Mouse (Mus musculus) cerebellum, postnatal 36 days (tissue): Measurements from ENCODE around the gene Gm9758.
"Not testable (repeated sequence)": the region's sequence is repeated elsewhere in the genome, so short reads cannot be mapped to it uniquely, and the experiment has no call there.

Experiments
- DNase-seq, 2 experiments: peaks; one replicate each; pipeline ENCODE4 v3.0.0; 2021 to 2022; ENCODE audit warnings: mixed read lengths in 2 of 2

The Gm9758 gene

DNA sequence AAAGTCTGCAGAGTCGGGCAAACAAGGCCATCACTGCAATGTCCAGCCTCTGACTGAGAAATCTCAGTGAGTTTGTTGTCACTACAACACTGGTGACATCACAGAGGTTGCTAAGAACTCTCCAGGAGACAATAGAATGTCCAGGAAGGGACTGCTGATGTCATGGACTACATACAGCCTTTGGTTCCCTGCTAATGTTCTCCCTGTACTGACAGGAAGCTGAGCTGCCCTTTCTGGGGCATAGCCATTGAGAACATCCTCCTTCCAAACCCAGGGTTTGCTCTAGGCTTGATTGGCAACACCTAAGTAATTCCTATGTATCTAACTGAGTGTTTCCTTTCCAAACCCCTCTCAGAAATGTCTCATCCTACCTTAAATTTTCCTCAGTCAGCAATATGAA lies at the start of gene Gm9758:
Gene Gm9758, minus strand, starts transcription at position 101 of the 400 bp plus-strand sequence.
- DNase-seq: not testable (repeated sequence)

DNA sequence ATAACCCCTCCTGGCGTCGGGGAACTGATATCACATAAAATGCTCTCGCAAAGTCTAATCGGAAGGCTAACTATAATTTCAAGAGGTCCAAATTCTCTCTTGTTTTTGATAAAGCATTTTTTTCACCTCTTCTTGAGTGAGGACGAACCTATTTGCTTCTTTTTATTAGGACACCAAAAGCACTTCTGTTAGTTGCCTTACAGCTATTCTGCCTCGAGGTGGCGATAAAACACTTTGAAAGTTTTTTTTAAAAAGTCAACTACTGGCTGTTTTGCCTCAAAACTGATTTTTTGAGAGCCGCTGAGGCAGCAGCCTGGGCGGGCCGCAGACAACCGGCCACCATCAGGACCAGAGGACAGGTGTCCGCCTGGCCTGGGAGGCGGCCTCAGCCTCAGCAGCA lies 49.1 kb upstream of the Gm9758 start:
- DNase-seq: not testable (repeated sequence)

DNA sequence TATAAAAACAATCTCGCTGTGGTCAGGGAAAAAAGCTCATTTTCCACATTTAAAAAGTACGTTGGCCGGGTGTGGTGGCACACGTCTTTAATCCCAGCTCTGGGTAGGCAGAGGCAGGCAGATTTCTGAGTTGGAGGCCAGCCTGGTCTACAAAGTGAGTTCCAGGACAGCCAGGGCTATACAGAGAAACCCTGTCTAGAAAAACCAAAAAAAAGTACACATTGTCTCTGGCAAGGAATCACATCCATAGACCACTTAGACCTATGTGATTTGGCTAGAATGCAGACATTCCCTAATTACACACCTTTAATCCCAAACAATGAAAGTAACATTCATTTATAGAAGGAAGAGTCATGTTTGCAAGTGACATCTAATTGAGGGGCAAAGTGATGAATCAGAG lies 46.8 kb upstream of the Gm9758 start:
- DNase-seq: not testable (repeated sequence)

DNA sequence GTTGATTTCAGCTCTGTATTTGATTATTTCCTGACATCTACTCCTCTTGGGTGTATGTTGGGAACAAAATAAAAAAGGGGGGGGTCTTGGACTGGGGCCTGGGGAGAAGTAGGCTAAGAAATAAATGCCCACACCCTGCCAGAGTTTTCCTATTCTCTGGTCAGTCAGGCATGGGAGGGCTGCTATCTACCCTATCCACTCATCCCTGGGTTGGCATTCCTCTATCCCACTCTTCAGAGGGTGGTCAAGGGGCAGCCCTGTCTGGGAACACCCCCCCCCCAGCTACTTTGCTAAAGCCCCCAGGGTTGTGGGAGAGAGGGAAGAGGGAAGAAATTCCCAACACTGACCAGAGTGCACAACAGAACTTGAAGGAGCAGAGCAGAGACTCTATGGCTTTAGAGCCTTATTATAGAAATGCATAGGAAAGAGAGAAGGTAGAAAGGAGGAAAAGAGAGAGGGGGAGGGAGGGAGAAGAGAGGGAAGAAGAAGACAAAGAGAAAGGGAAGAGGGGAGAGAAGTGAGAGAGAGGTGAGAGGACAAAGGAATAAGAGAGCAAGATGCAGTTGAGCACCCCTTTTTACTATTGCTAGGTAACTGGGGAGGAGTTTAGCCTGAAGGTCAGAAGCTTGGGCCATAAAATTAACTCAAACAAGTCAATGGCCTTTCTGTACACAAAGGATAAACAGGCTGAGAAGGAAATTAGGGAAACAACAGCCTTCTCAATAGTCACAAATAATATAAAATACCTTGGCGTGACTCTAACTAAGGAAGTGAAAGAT lies 41.4 kb upstream of the Gm9758 start:
- DNase-seq: not testable (repeated sequence)

DNA sequence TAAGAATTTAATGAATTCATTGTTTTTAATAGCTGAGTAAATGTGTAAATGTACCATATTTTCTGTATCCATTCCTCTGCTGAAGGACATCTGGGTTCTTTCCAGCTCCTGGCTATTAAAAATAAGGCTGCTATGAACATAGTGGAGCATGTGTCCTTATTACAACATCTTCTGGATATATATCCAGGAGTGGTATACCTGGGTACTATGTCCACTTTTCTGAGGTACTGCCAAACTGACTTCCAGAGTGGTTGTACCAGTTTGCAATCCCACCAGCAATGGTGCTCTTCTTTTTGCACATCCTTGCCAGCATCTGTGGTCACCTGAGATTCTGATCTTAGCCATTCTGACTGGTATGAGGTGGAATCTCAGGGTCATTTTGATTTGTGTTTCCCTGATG lies 38.9 kb upstream of the Gm9758 start:
- not testable (repeated sequence) for DNase-seq

DNA sequence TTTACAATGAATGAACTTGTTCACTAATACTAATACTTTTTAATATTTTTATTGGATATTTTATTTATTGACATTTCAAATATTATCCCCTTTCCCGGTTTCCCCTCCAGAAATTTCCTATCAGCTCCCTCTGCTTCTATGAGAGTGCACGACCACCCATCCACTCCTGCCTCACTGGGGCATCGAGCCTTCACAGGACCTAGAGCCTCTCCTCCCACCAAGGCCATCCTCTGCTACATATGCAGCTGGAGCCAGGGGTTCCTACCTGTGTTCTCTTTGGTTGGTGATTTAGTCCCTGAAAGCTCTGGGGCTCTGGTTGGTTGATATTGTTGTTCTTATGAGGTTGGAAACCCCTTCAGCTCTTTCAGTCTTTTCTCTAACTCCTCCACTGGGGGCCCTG lies 38.0 kb upstream of the Gm9758 start:
- DNase-seq: not testable (repeated sequence)

DNA sequence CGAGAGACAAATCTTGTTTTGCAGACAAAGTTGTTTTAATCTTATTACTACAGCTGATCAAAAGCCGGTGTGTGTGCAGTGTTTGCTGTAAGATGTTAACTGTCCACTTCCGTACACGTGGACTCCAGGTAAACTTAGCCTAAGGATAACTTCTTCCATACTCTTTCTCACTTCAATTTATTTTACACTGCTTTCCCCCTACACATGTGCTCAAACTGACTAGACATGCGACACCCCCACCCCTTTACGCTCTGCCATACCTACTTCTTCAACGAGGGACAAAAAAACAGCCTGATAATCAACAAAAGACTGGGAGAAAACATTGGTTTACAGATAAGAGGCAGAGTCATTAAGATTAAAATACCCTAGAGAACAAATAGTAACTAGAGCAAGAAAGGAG lies 37.1 kb upstream of the Gm9758 start:
- DNase-seq: not testable (repeated sequence)

DNA sequence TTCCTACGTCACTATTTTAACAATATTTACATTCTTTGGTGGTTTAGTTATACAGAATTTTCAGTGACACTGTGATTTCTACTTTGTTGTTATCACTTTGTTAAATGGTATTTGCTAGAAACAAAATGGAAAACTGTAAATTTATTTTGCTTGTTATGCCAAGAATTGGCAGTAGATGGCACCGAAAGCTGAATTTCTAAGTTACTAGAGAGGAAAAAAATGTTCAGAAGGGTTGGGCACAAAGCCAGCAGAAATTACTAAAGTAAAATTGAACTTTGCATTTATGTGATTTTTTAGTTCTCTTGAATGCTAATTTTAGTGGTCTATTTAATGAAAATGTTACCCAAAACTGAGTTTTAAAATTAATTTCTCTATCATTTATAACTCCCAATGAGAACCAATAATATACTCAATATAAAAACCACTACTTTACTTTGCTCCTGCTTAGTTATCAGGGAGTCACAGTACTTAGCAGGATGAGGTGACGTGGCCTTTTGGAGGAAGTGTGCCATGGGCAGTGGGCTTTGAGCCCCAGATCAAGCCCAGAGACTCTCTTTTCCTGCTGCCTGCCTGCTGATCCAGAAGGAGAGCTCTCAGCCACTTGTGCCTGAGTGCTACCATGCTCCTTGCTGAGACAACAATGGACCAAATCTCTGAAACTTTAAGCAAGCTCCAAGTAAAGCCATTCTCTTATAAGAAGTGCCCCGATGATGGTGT lies 32.9 kb upstream of the Gm9758 start:
- DNase-seq: not testable (repeated sequence)

DNA sequence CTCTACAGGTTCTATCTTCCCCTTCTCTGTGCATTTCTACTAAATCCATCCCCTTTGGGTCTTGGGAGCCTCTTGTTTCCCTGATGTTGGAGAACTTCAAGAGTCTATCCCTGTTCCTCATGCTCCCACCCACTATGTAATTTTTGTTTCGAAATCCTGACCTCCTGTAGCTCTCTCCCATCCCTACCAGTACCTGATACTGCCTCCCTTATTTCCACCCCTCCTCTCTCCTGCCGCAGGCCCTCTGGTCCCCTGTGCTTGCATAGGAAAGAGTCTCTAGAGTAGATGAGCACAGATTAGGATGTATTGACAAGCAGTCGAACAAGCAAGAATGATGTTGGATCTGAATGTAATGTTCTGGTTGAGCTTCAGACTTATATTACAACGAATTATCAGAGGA lies 30.8 kb upstream of the Gm9758 start:
- not testable (repeated sequence) for DNase-seq

DNA sequence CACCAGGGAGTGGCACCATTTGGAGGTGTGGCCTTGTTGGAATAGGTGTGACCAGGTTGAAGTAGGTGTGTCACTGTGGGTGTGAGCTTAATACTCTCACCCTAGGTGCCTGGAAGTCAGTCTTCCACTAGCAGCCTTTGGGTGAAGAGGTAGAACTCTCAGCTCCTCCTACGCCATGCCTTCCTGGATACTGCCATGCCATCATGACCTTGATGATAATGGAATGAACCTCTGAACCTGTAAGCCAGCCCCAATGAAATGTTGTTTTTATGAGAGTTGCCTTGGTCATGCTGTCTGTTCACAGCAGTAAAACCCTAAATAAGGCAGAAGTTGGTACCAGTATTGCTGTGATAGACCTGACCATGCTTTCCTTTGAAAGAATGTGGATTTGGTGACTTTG lies 26.3 kb upstream of the Gm9758 start:
- not testable (repeated sequence) for DNase-seq

DNA sequence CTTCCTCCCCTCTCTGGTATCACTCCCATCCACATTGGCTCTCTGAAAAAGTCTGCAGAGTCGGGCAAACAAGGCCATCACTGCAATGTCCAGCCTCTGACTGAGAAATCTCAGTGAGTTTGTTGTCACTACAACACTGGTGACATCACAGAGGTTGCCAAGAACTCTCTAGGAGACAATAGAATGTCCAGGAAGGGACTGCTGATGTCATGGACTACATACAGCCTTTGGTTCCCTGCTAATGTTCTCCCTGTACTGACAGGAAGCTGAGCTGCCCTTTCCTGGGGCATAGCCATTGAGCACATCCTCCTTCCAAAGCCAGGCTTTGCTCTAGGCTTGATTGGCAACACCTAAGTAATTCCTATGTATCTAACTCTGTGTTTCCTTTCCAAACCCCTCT lies 23.6 kb upstream of the Gm9758 start, which contains the start of gene Speer4e:
Gene Speer4e, minus strand, starts transcription at position 101 of the 400 bp plus-strand sequence.
- not testable (repeated sequence) for DNase-seq

DNA sequence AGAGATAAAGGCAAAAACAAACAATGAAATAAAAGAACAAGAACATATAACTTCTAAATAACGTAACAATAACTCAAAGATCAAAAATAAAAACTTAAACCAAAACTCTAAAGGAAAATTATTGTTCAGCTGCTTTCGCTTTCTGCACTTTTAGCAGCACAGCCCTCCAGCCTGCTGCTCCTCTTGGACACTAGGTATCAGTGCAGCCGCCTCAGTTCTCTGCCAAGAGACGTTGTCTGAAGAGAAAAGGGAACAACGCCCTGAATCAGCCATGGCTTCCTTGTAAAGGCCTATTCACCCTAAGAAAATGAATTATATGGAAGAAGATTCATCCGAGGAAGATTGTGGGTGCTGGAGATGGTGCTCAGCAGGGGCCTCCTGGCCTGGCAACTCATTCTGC lies 19.0 kb upstream of the Gm9758 start:
- DNase-seq: not testable (repeated sequence)

DNA sequence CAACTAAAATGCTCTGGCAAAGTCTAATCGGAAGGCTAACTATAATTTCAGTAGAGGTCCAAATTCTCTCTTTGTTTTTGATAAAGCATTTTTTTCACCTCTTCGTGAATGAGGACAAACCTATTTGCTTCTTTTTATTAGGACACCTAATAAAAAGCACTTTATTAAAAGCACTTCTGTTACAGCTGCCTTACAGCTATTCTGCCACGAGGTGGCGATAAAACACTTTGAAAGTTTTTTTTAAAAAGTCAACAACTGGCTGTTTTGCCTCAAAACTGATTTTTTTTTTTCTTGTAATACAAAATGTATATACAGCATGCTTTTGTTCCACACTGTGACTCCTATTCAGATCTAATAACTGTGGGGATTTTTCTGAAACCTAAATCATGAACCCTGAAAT lies 12.3 kb upstream of the Gm9758 start:
- DNase-seq: not testable (repeated sequence)

DNA sequence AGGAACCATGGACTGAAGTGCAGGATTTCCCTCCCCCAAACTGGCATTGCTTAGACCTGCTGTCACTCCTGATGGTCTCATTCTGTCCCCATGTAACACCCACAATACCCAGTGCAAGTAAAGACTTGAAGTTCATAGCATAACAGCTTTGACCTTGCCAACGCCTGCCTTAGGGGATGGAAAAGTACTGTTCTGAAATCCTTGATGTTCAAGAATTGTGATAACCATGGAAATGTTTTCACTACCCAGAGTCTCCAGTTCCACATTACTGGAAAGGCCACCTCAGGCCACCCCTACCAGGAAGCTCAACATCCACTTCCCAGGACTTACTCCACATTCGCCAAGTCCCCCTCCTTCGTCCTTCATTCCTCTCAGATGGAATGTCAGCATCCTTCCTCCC lies 338 bp downstream of the Gm9758 start:
- not testable (repeated sequence) for DNase-seq

DNA sequence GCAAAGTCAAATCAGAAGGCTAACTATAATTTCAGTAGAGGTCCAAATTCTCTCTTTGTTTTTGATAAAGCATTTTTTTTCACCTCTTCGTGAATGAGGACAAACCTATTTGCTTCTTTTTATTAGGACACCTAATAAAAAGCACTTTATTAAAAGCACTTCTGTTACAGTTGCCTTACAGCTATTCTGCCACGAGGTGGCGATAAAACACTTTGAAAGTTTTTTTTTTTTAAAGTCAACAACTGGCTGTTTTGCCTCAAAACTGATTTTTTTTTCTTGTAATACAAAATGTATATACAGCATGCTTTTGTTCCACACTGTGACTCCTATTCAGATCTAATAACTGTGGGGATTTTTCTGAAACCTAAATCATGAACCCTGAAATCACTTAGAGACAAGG lies 11.2 kb downstream of the Gm9758 start:
- DNase-seq: not testable (repeated sequence)

DNA sequence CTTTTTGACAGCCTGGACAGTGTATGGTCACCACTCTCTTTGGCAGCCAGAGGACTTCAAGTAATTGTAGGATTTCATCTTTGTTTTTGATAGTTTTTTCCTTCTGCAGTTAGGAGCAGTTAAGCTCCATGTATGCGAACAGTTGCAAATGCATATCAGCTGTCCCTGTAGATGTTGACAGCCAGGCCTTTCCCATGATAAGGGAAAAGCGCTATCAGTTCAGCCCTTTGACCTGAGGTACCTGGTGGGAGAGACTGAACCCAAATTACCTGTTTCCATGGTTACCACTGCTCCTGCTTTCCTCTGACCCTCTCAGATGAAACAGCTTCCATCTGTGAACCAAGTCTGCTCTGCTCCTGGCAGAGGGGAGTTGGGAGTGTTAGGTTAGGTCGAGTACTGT lies 22.5 kb downstream of the Gm9758 start:
- DNase-seq: no peak

DNA sequence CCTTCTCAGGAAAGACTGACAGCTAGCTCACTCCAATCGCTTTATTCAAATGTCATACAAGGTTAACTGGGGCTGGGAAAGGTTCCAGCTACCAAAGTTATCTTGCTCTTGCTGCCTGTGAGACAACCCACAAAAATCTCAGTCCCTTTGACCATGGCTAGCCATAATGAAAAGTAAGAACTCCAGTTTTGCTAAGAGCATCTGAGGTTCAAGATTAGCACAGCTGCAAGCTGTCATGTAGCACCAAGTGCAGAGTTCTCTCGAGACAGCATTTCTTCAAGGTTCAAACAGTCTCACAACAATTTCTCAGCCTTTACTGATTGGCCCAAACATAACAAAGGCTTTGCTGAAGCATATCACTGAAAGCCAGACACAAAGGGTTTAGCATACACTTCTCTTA lies 29.4 kb downstream of the Gm9758 start:
- DNase-seq: not testable (repeated sequence)
